Mouse (Mus musculus) ES-CJ7 (cell line): ENCODE results near the gene Kif13a.

Experiments
- DNase-seq: peaks from one replicate; pipeline ENCODE4 v3.0.0; 2011; ENCODE audit warnings: low read depth, low spot score

The Kif13a gene

DNA sequence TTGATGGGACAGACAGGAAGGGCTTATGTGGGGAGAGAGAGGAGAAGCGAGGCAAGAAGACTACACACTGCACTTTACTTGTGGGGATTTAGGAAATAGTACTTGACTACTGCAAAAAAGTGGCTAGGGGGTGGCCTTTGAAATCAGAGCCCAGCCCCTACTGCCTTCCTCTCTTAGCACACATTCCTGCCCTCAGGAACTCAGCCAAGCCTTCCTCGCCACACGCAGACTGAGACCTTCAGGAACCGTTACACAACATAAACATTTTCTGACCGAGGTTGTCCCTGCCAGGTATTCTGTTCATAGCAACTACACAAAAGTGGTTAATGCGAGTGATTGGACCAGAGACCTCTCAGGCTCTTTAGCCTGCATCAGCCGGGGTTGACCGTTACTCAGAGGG, 8.1 kb downstream of the Kif13a start:
- no peak for DNase-seq

DNA sequence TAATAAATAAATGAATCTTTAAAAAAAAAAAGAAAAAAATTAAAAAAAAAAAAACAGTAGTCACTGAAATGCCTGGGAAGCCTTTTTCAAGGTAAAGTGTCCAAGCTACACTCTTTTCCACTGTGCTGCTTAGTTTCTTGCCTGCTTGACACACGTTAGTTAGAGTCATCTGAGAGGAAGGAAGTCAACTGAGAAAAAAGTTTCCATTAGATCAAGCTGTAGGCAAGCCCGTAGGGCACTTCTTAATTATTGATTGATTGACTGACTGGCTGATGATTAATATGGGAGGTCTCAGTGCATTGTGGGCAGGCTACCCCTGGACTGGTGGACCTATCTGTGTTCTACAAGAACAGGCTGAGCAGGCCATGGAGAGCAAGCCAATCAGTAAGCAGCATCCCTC, 9.9 kb downstream of the Kif13a start:
- DNase-seq = no peak

DNA sequence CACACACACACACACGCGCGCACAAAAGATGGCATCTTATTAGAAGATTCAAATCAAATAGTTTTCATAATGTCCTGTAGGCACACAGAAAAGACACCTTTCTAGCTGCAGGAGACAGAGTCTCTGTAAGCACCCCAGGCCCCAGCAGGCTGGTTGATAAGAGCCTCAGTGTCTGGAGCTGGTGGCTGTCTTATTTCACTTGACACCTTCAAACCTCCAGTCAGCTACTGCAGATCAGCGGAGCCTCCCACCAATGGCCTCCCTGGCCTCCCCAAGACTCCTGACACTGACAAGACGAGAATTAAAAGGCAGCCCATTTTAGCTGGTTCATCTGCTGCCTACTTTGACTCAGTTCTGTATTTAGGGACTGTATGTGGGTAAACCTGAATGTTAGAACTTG, 11.2 kb downstream of the Kif13a start:
- DNase-seq = no peak

DNA sequence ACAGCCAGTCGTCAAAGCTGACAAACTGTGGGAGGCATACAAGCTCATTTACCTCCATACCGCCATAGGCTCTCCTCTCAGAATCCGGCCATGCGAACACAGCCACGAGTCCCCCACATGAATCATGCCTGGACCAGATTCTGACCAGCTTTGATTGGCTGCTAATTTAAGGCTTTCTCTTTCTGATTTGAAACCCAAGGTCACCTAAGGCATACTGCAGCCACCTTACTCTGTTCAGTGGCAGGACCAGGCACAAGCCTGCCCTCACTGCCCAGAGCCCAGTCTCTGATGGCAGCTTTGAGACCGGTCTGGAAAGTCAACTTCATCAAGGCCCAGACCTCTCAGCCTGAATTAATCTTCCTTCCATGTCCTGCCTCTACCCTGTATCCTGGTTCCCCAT, 17.7 kb downstream of the Kif13a start:
- no peak for DNase-seq

DNA sequence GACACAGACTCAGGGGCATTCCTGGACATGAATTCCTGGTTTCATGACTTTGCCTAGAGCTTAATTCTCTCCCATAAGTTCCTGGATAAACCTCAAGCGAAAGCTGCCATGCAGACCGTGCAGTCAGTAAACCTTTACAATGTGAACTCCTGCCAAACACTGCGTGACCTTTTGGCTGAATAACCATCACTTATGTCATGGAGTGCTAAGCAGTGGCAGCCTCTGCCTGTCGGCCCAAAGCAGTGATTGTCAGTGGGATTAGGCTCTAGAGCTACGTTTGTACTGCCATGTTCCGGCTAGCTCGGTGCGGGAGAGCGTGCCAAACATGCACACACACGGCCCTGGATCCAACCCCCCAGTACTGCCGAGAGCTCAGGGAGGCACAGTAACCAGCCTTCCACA, 18.6 kb downstream of the Kif13a start:
- DNase-seq = no peak

DNA sequence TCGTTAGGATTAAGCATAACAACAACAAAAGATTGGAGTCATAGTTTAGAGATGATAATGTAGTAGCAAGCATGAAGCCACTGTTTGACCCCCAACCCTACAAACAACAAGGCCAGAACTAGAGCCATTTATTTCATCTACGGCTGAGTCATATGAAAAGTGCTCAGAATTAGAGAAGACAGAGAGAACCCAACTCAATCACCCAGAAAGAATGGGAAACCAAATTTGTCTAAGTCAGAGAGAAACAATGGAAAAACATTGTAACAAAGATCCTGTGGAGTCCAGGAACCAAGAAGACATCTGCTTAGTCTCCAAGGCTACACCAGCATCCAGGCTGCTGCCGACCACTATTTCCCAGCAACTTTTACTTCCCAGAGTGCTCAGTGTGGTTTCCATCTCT, 19.7 kb downstream of the Kif13a start:
- no peak for DNase-seq

DNA sequence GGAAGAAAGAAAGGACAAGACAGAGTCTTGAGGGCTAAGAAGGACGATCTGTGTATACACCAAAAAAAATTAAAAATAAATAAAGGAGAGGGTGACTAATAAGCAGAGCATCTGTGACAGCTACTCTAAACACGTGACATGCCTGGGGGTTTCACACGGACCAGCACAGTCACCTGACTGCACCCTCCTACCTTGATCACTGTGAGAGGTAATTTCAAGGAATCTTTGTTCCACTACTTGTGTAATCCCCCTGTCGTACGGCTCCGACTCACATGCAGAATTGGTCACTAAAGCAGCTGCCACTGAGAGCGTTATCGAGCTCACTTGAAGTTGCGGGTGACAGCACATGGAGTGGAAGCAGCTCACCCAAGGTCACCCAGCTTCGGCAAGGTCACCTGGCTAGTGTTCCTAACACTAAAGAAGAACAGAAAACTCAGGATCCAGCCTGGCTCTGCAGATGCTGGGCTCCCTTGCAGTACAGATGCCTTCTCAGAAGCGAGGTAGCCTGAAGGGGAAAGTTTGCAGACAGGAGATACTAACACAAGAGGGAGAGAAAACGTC, 20.6 kb downstream of the Kif13a start:
- no peak for DNase-seq

DNA sequence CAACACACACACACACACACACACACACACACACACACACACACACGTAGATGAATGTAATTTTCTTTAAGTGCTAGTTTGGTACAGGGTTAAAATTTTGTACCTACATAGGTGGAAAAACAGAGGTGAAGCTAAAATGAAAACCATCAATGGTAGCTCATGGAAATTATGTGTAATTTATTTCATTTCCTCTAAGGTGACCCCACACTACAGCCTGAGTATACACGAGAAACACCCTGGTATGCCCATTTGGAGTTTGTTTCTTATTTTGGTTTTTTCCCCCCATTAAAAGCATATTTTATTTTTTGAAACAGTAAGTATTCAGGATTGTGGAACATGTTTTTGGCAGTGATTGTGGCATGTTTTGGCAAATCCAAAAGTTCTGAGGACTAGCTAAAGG, 21.3 kb downstream of the Kif13a start:
- DNase-seq = no peak

DNA sequence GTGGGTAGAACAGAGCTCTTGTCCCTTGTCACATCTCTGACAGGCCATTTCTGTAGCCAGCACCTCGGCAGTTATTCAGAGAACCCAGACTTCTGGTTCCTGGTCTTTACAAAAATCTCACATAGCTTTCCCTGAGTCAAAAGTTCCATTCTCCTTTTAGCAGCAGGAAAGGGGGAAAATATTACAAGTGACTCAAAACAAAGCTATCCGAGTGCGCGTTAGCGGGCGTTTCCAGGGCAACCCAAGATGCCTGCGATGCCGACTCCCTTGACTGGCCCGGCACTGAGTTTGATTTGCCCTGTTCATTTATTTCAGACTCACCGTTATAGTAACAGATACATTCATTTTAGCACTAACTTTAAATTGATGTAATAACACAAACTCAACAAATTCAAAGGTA, 21.8 kb downstream of the Kif13a start:
- no peak for DNase-seq

DNA sequence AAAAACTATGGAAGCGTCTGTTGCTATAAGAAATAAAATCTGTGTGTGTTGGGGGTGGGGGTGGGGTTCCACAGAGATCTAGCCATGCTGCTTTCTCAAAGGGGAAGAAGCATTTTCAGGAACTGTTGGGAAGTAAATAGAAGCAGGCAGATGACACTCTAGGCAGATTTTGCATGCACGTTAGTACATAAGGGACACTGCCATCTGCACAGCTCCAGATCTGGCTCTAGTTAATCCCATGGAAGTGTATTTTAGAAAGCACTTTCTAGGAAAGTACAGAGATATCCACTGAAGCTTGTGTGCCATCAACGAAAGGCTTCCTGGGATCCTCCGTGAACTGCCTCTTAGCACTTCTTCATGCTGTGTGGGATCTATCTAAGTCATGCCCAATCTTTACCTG, 22.6 kb downstream of the Kif13a start:
- DNase-seq = no peak

DNA sequence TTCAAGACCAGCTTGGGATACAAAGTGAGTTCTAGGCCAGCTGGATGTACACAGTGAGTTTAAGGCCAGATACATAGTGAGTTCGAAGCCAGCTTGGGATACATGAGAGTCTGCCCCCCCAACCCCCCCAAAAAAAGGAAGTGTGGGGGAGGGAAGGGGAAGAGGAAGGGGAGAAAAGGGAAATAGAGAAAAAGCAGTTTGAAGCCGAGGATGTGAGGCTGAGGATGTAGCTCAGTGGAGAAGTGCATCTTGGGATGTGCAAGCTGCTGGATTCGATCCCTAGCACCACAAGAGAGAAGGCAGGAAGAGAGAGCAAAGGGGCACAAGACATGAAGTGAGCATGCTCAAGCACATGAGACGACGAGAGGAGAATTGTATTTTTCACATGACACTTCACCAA, 23.7 kb downstream of the Kif13a start:
- no peak for DNase-seq

DNA sequence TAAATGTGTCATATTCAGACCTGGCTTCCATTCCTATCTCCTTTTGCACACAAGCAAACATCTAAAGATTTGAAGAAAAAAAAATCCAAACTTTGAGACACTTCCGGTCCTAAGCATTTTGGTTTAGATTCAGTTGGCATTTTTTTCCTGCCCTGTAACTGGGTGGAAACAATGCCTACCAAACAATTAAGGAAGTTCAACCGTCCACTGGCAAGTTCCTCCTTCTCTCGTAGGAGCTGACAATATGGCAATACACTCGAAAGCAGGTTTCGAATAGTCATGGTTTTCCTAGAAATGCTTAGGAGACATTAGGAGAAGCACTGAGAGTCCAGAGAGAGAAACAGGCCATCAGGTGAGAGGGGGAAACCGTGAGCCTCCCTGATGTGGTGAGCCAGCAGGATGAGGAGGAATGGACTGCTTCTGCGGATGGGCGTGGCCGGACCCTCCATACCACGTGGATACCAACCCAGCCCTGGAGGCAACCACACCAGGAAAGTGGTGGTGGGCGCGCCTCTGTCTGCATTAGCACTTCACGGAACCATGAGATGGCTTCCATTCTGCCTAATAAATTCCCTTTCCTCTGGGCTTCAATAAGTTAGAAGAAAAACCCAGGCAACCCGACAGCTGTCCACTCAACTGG, 24.6 kb downstream of the Kif13a start:
- DNase-seq = no peak

DNA sequence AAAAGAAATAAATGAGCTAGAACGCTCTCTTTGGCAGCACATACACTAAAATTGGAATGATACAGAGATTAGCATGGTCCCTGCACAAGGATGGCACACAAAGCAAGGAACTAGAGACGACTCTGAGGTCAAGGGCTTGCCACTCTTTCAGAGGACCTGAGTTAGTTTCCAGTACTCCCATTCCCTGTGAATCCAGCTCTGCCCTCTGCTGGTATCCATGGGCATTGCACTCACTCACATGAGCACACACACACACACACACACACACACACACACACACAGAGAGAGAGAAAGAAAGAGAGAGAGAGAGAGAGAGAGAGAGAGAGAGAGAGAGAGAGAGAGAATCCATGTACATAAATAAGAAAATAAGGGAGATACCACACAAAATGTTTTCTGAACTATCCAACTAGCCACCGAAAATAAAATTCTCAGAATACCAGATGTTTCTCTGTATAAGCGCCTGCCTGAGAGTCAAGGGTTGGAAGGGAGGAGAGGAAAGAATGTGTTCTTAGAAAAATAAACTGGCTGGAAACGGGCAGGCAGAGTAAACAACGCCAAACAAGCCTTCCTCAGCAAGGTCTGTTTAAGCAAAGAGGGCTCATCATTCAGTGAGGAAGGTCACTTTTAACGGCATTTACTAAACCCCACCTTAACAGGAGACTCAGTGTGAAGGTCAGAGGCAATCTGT, 27.0 kb downstream of the Kif13a start:
- peak; percentile 78 for DNase-seq

DNA sequence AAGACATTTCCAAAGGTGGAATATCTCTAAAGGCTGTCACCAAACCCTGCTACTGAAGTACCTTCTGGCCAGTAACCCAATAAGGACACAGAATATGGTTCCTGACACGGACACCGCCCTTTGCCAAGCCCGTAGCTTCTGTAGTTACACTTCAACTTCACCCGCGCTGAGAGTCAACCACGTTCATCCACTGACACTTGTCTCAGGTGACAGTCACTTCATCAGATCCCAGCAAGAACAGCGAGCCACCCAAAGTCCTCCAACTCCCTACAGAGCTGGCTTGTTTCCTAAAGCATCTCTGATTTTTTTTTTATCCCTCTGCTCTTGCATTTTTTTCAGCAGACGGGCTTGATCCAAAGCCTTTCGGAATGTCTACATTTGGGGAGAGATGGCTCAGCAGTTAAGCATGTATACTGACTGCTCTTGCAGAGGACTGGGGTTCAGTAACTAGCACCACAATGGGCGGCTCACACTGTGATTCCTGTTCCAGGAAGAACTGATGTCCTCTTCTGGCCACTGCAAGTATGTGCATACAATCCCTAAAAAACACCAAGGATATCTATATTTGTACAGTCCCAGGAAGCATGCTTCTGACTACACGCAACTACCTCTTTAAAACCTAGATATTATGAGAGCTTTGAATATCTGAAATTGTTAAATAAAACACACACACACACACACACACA, 28.7 kb downstream of the Kif13a start:
- DNase-seq = peak; percentile 60

DNA sequence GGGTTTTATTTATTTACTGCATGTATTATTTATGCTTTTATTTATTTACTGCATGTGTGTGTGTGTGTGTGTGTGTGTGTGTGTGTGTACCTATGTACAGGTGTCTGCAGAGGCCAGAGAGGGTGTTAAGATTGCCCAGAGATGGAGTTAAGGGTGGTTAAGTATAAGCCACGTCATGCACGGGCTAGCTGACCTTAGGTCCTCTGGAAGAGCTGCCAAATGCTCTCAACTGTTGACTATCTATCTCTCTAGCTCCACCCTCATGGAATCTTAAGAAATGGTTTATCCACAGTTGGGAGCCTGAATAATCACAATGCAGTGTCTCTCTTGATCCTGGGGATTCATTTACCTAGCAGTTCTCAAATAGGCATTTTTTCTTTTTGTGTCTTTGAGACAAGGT, 30.8 kb downstream of the Kif13a start:
- no peak for DNase-seq

DNA sequence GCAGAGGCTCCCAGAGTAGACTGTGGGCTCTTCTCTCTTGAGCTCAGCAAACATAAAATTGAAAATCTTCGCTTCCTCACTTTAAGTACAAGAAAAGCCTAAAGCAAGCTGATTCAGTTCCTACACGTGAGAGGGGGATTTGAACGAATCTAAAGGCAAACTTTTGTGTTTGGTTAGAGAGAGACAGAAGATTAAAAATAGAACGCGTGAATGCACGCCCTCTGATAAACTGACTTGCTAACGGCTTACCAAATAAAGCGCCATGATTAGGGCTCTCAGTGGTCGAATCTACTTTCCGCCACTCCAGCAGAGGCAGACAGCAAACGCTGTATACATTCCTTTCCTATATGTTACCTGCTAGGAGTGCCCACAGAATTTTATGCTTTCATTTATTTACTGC, 31.3 kb downstream of the Kif13a start:
- no peak for DNase-seq

DNA sequence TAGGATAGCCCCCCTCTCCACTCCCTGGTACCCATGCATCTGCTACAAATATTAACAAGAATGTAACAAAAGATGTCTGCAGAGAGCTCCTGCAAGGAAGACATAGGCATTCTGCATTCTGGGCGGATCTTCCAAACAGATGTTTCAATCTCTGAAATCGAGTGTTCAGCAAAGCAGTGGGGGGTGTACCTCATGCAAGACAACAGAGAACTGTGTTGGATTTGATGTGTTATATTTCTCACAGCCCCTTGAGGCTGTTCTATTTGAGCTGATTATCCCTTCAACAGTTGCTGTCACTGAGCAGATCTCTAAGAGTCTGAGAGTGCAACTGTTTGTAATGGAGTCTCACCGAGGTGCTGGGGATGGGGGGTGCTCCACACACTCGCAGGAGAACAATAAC, 37.3 kb downstream of the Kif13a start:
- no peak for DNase-seq

DNA sequence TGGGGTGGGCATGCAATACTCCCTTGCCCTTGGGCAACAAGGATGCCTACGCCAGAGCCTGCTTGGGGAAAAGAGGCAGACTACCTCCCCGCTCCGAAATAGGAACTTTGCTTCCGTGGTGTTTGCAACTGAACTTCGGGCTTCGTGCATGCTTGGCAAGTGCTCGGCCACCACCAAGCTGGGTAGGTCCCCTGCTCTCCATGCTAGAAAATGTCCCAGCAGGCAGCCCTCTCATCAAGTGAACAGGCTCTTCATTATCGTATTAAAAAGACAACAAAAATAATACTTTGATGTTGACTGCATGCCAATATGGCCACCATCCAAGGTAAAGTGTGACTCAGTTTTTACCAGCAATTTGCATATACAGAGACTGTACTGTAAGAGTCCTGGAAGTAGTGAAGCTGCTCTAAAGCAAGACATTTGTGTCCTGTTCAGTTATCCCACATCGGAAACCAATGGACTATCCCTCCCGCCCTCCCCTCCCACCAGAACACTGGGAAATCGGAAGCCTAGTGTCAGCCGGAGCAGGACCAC, 41.5 kb downstream of the Kif13a start:
- DNase-seq = no peak

DNA sequence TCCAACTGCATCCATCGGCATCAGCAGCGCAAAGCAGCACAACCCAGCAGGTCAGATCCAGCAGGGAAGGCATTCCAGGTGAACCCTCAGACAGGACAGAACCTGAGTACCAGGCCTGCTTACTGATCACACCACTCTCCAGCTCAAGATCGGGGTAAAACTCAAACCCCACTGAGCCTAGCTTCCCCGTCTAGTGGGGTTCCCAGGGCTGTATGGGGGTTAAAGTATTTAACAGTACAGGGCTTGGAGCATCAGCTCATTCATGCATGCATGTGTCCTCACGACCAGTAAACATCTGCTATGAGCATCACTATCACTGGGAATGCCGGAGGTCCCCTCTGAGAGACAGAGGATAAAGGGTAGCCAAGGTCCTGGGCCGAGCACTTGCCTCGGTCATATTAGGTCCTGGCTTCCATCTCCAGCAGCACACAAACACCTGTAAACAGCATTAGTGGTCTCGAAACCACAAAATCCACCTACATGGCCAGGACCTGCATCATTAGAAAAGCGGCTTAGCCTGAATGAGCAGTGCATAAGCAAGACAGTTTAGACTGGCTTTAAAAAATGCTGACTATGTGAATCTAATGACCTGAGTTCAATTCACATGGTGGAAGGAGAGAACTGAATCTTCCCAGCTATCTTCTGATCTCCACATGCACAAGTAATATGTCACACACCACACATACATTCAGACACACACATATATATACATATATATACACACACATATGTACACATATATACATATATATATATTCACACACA, 43.0 kb downstream of the Kif13a start:
- DNase-seq = no peak

DNA sequence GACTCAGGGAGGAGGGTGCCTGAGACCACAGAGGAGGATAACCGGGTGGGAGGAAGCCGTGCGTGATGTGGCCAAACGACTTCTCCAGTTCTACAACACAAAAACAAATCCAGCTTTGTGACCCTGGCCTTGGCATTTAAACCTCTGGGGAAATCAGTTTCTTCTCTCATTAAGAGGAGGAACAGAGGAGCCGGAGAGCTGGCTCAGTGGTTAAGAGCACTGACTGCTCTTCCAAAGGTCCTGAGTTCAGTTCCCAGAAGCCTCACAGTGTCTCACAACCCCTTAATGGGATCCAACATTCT, 44.0 kb downstream of the Kif13a start:
- DNase-seq = no peak

DNA sequence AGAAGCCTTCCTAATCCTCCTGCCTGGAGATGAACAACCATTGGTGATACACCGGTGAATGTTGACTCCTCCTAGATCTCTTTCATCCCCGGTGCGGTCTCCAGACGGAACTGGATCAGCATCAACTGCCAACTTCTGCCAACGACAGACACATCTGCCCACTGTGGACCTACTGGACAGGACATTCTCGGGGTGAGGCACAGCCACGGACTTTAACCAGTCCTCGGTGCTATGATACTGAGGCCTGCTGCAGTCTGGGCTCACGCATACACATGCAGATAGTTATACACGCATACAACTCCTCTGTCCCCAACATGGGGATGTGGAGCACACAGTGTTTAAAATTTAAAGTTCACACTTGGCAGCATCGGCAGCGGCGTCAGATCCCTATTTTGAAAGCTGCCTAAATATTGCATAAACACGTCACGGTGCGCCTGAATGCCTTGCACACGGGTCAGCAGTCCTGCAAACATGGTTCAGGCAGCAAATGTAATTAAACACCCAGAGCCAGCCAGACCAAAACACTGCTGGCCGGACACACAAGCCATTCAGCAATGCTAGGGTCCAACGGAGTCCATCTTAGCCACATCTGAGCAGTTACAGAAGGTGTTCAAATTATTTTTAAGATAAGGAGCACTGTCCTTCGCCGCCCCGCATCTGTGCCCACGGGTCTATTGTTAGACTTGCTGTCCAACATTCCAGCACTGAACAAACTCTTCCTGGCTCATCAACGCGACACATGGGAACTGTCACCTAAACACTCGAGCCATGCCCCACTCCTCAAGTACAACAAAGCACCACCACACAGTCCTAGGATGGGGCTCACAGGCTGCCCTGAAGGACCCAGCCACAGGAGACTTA, 44.5 kb downstream of the Kif13a start:
- no peak for DNase-seq
